Mouse (Mus musculus): Measurements from ENCODE around the gene Agap1.

DNA sequence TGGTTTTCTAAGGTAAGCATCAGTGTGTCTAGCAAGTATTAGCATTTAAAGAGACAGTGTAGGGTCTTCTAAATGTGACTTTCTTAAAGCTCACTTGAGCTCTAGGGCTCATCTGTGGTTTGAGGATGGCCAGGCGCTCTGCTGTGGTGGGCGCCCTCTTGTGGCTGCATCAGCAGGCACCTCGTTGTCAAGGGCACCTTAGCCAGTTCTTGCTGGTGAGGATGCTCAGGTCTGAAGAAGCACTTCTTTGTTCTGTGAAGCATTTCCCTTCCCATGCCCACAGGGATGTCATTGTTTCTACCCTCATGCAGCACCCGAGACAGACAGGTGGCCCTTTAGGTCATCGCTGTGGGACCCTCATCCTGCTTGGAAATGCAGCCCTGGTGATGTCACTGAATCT, 152.0 kb downstream of the Agap1 start:
- TF ChIP-seq CTCF (conservative IDR thresholded peaks at IDR 0.05; ENCODE audit: insufficient read depth, insufficient read length, low read depth, low read length) (peak; percentile 90), POLR2A (IDR thresholded peaks at IDR 0.05; ENCODE audit: low read depth, low read length) (no peak)

All from kidney, adult 2 months (tissue).